Mouse (Mus musculus) heart, postnatal 0 days (tissue): ENCODE data around the gene Tmem269. TPM values are rescaled to one million over a fixed set of nuclear protein-coding genes. Genes with fewer than 3 reads are reported as not detected.

Experiments used
- ATAC-seq: fragments of 200-750 bp; cut with Nextera tagmentation; 2 replicates; pipeline ENCODE4 v1.8.0; 2017; ENCODE audit warnings: low read depth, moderate number of reproducible peaks, moderate library complexity; ENCODE audit not compliant: insufficient read depth
- DNase-seq: peaks from one replicate; pipeline ENCODE4 v3.0.0-alpha.2; 2016; ENCODE audit warnings: low spot score
- H3K27ac ChIP-seq: fragments of 300-500 bp; sonication (generic); 2 replicates; pipeline ENCODE4 v1.5.1; 2014; ENCODE audit warnings: low read depth, mild to moderate bottlenecking
- H3K27me3 ChIP-seq: fragments of 300-500 bp; sonication (generic); 2 replicates; pipeline ENCODE4 v1.6.1; 2014; ENCODE audit warnings: low read length, mixed read lengths; ENCODE audit not compliant: control insufficient read depth, insufficient read depth
- H3K36me3 ChIP-seq: fragments of 300-500 bp; sonication (generic); replicated peaks from 2 replicates; pipeline ENCODE4 v1.6.1; 2014; ENCODE audit warnings: low read length, mixed read lengths; ENCODE audit not compliant: control insufficient read depth, insufficient read depth
- H3K4me1 ChIP-seq: fragments of 300-500 bp; sonication (generic); 2 replicates; pipeline ENCODE4 v1.6.1; 2014; ENCODE audit warnings: antibody characterized with exemption; ENCODE audit not compliant: control insufficient read depth, insufficient read depth
- H3K4me2 ChIP-seq: fragments of 300-500 bp; sonication (generic); 2 replicates; pipeline ENCODE4 v1.6.1; 2014; ENCODE audit warnings: low read depth, mild to moderate bottlenecking, low read length, moderate library complexity
- H3K4me3 ChIP-seq: fragments of 300-500 bp; sonication (generic); 2 replicates; pipeline ENCODE4 v1.5.1; 2014; ENCODE audit warnings: low read depth, low read length
- H3K9ac ChIP-seq: fragments of 300-500 bp; sonication (generic); replicated peaks from 2 replicates; pipeline ENCODE4 v1.6.1; 2014; ENCODE audit warnings: low read depth, low read length, mixed read lengths
- H3K9me3 ChIP-seq: fragments of 300-500 bp; sonication (generic); replicated peaks from 2 replicates; pipeline ENCODE4 v1.6.1; 2016; ENCODE audit warnings: low read length; ENCODE audit not compliant: control insufficient read depth
- CTCF ChIP-seq: IDR thresholded peaks from 2 replicates; pipeline ENCODE4 v1.5.1; 2016; ENCODE audit warnings: antibody characterized with exemption, control low read depth, low read depth
- EP300 ChIP-seq: IDR thresholded peaks from 2 replicates; pipeline ENCODE4 v1.6.1; 2016; ENCODE audit warnings: antibody characterized with exemption, low read depth
- WGBS: fragments of 180-500 bp; shearing (Covaris S2); extraction: QIAGEN DNeasy Blood & Tissue Kit; methylation state at CpG from one replicate; pipeline ENCODE4 v1.1.7; 2014; 5-methylcytosine and 5-hydroxymethylcytosine counted together
- polyA plus RNA-seq: library from polyadenylated mRNA; unstranded; fragments of >200 nt; fragmentation: Nextera tagmentation; extraction: Ambion mirVana; gene quantifications from 2 replicates; pipeline ENCODE4 v1.2.1, GENCODE M21; 2015
- total RNA-seq: library from RNA; depleted of rRNA; stranded (reverse); fragments of >200 nt; gene quantifications from 2 replicates; pipeline ENCODE4 v1.2.3, GENCODE M21; 2014; ENCODE audit warnings: low replicate concordance

Gene Tmem269
- total and polyA plus RNA-seq, 2 experiments from 2014 or later, result not detected

DNA sequence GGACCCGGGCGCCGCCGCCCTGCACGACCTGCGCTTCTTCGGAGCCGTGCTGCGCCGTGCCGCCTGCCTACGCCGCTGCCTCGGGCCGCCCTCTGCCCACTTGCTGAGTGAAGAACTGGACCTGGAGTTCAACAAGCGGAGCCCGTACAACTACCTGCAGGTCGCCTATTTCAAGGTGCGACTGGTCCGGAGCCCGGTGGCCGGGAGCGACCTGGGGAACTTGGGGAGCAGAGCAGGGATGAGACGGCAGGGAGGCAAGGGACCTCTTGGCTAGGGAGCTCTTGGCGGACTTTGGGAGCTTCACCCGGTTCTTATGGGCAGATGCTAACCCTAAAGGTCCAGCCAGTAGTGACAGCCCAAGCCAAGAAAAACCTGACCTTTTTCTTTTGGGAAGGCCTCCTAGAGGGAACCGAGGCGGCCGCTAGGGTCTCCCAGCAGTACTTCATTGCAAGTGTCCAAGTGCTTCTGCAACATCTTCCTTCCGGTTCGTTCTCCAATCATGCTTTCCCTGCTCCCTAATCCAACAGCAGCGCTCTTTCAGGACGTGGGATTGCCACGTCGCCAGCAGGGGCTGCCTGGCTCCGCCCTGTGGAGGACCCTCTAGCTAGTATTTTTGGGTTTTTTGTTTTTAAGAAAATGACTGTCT, 15.4 kb upstream of the Tmem269 start:
- H3K4me2 ChIP-seq, result peak overlapping the region; percentile 90
- peak overlapping the region; percentile 83 for H3K4me3 ChIP-seq
- peaks cover 6% of the 10 kb centered on the region for H3K4me1 ChIP-seq
- H3K9ac ChIP-seq, result peak overlapping the region; percentile 77
- ATAC-seq (peak; percentile 30), DNase-seq (peak; percentile 64)
- H3K36me3 ChIP-seq, result peaks cover 19% of the 10 kb centered on the region
- TF ChIP-seq EP300 (no peak), CTCF (0 out of 2 replicates have a peak, but pooled peaks have one; percentile 11)
- no peaks in the 10 kb centered on the region for H3K9me3 ChIP-seq
- WGBS, result under 1% methylated on average over 36 of the region's 36 CpGs
- peak overlapping the region; percentile 73 for H3K27ac ChIP-seq
- no peaks in the 10 kb centered on the region for H3K27me3 ChIP-seq

DNA sequence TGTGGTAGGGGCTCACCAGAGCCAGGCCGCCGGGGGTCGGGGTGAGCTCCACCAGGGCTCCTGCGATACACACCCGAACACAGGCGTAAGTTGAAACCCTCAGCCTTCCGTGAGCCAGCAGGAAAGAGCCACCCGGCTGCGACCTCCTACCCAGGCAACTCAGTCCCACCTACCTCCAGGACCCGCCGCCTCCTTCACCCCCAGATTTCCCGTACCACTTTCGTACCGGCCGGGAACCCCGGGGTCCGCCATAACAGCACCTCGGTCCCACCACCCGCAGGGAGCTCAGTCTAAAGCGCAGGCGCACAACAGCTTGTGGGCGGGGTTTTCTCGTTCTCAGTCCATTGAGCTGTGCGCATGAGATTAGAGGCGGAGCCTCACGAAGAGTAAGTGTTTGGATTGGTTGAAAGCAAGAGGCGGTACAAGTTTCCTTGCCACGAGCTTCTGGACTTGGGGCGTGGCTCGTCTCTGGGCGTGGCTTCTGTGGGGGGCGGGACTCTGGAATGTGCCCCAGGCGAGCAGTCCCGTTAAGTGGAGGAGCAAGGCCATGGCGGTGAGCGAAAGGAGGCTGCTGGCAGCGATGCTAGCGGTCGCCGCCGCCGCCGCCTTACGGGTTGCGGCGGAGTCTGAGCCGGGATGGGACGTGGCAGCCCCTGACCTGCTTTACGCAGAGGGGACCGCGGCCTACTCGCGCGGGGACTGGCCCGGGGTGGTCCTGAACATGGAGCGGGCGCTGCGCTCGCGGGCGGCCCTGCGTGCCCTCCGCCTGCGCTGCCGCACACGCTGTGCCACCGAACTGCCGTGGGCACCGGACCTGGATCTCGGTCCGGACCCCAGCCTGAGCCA, 14.6 kb upstream of the Tmem269 start, which contains the start of the genes AU022252 and P3h1:
Gene AU022252 (minus strand): TSS at position 303 of the 846 bp plus-strand sequence.
Gene P3h1 (plus strand): TSS at position 506 of the 846 bp plus-strand sequence.
- no peaks in the 10 kb centered on the region for H3K27me3 ChIP-seq
- ATAC-seq, result peak; percentile 98
- H3K27ac ChIP-seq, result peak within 1 kb of the TSS; percentile 73
- no peaks in the 10 kb centered on the region for H3K9me3 ChIP-seq
- peak; percentile 100 for DNase-seq
- WGBS, result under 1% methylated on average over 67 of the region's 71 CpGs
- peak within 1 kb of the TSS; percentile 90 for H3K4me2 ChIP-seq
- peaks cover 6% of the 10 kb centered on the region for H3K4me1 ChIP-seq
- H3K9ac ChIP-seq, result peak within 1 kb of the TSS; percentile 77
- H3K4me3 ChIP-seq, result peak within 1 kb of the TSS; percentile 83
- peaks cover 26% of the 10 kb centered on the region for H3K36me3 ChIP-seq
- TF ChIP-seq CTCF, result no peak
- no peak for TF ChIP-seq EP300

DNA sequence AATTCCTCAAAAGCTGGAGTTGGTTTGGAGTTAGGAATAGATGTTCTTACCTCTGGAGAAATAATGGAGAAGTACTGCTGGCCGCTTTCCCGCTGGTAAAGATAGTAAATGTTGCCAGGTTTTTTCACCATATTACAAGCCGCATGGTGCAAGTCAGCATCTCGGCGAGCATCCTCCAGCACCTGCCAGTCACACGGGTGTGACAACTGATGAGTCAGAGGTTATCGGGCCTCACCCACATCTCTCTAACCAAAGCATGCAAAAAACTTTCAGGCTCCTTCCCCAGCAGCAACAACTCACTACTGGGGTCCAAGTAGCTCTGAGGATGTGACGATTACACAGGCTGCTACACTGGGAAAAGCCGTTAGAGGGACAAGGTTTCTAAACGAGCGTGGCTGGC, 8.7 kb upstream of the Tmem269 start:
- no peak for ATAC-seq
- peaks cover 48% of the 10 kb centered on the region for H3K36me3 ChIP-seq
- WGBS, result 85% methylated on average over 11 of the region's 11 CpGs
- peaks cover 3% of the 10 kb centered on the region for H3K4me1 ChIP-seq
- no peaks in the 10 kb centered on the region for H3K9me3 ChIP-seq
- no peak for TF ChIP-seq EP300
- no peak for TF ChIP-seq CTCF
- H3K27me3 ChIP-seq, result no peaks in the 10 kb centered on the region
- H3K4me2 ChIP-seq, result no peak overlapping the region
- no peak overlapping the region for H3K27ac ChIP-seq
- DNase-seq, result no peak
- H3K9ac ChIP-seq, result no peak overlapping the region
- no peak overlapping the region for H3K4me3 ChIP-seq

DNA sequence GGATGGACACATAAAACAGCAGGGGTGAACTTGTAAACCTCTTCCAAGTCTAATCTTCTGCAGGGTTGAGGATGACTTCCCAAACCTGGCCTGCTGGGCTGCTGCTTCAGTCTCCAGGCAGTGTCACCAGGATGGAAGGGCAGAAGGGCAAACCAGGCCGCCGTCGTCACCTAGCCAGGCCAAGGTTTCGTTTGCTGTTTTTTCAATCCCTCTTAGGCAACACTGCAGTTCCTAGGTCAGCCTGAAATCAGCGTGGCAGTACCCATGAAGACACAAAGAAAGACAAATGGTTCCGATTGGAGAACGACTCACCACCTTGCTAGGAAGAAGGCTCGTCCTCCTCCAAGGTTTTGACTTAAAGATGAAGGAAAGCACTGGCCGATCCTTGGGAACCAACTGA, 7.7 kb upstream of the Tmem269 start:
- Histone ChIP-seq H3K4me3 (no peak overlapping the region), H3K9me3 (no peaks in the 10 kb centered on the region), H3K27ac (no peak overlapping the region), H3K9ac (no peak overlapping the region), H3K36me3 (peaks cover 48% of the 10 kb centered on the region), H3K27me3 (no peaks in the 10 kb centered on the region), H3K4me2 (no peak overlapping the region), H3K4me1 (no peaks in the 10 kb centered on the region)
- DNase-seq (no peak), ATAC-seq (no peak)
- TF ChIP-seq CTCF, result no peak
- no peak for TF ChIP-seq EP300
- WGBS, result 87% methylated on average over 9 of the region's 9 CpGs

DNA sequence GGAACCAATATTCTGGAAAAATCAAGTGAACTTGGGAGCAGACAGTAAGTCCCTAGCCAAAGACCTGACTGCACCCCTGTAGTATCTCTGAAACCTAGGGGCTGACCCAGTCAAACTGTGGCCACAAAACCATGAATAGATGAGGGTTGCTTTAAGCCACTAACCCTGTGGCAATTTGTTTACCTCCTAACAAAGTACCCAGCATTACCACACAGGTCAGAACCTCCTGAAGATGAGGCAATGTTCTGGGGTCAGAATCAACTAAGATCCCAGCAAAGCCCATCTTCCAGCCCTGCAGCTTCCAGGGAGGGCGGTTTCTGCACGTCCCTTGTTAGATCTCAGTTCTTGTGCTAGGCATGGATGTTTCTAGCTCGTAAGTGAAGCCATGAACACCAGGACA, 6.5 kb upstream of the Tmem269 start:
- no peak for DNase-seq
- 95% methylated on average over 3 of the region's 3 CpGs for WGBS
- no peak for ATAC-seq
- Histone ChIP-seq H3K27ac (no peak overlapping the region), H3K4me3 (no peak overlapping the region), H3K4me1 (no peaks in the 10 kb centered on the region), H3K36me3 (peaks cover 47% of the 10 kb centered on the region), H3K27me3 (no peaks in the 10 kb centered on the region), H3K9me3 (no peaks in the 10 kb centered on the region), H3K4me2 (no peak overlapping the region), H3K9ac (no peak overlapping the region)
- TF ChIP-seq CTCF, result no peak
- TF ChIP-seq EP300, result no peak
